In the genomic region with DNA sequence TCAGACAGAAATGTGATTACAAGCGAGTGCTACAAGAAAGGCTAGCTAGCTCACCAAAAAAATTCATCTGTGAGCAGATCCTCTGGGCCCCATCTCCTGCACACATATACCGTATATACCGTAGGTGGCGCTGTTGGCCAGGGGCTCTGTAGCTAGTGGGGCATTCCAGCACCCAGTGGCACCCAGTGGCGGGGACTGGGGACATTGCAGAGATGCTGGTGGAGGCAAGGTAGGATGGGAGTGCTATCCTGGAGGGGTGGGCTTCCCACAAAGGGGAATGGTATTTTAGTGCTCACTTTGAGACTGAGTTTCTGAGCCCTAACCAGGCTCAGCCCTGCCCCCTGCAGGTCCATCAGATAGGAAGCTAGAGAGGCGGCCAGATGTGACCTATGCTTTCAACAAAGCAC, we compare ENCODE assay signal across 8 mouse cellular contexts. TPM values are rescaled to one million over a fixed set of nuclear protein-coding genes. Genes with fewer than 3 reads are reported as not detected.
DNase-seq lines count a peak whose midpoint lies in the region; ATAC-seq lines count a peak whose summit lies in the region.

No protein-coding gene starts in this region.

- no peak overlapping the region for H3K4me3 ChIP-seq in hindbrain, embryonic 14.5 days (replicated peaks; ENCODE audit: low read length)

- H3K27ac ChIP-seq in hindbrain, embryonic 14.5 days: no peak overlapping the region

- H3K27me3 ChIP-seq in hindbrain, embryonic 14.5 days (ENCODE audit: control insufficient read depth, insufficient read depth, low read length): no peaks in the 10 kb centered on the region

- 26% methylated on average over 6 of the region's 6 CpGs for WGBS in hindbrain, embryonic 14.5 days

- no peaks in the 10 kb centered on the region for H3K4me1 ChIP-seq in hindbrain, embryonic 14.5 days (replicated peaks; ENCODE audit: control insufficient read depth, insufficient read depth, low read length)

- DNase-seq in R1 (ENCODE audit: low read depth, low spot score): peak; percentile 76
- peak; percentile 77 for DNase-seq in cerebellum, adult 9-11 months
- DNase-seq in frontal cortex, postnatal 25 days (ENCODE audit: low spot score in 2 of 2): peak; percentile 61 to 69
- peak; percentile 74 for DNase-seq in hindbrain, embryonic 14.5 days (ENCODE audit: low spot score)
- DNase-seq in layer of hippocampus, postnatal 25 days (ENCODE audit: extremely low spot score in 1 of 2, low spot score in 1 of 2): peak; percentile 64 to 71
- peak; percentile 86 for DNase-seq in lung, postnatal 14 days
- DNase-seq in retina, embryonic 14.5 days (ENCODE audit: low spot score): peak; percentile 87
- DNase-seq in thymus, postnatal 25 days: peak; percentile 88

- no peak overlapping the region for H3K4me2 ChIP-seq in hindbrain, embryonic 14.5 days (replicated peaks)

- ATAC-seq in hindbrain, embryonic 14.5 days (ENCODE audit: low FRiP score): peak; percentile 73; the same call in 1 of the 2 replicates

- no peak overlapping the region for H3K9ac ChIP-seq in hindbrain, embryonic 14.5 days

- H3K9me3 ChIP-seq in hindbrain, embryonic 14.5 days (ENCODE audit: control insufficient read depth, low read length): no peaks in the 10 kb centered on the region

- peaks cover 25% of the 10 kb centered on the region for H3K36me3 ChIP-seq in hindbrain, embryonic 14.5 days (replicated peaks; ENCODE audit: control insufficient read depth, insufficient read depth)

RNA-seq across cellular contexts. Expression of a gene that starts 13.4 kb away (rescaled TPM):
- polyA plus RNA-seq in hindbrain, embryonic 14.5 days (2014; fragmentation: Nextera tagmentation; extraction: Ambion mirVana): 75.5 and 87.4 TPM in 2 replicates
- total RNA-seq in layer of hippocampus, postnatal 25 days (2021): 10 to 100 TPM; 58.9 to 62.1 TPM

RNA-seq across cellular contexts. Expression of a gene that starts 13.5 kb away (rescaled TPM):
- 9.7 and 12.3 TPM in 2 replicates for polyA plus RNA-seq in hindbrain, embryonic 14.5 days (2014; fragmentation: Nextera tagmentation; extraction: Ambion mirVana)
- 1 to 10 TPM; 8.3 to 9.4 TPM for total RNA-seq in layer of hippocampus, postnatal 25 days (2021)
